Mouse (Mus musculus) heart, postnatal 0 days (tissue): ENCODE measurements around the gene Gm42742.
A peak's percentile ranks its signal among the peaks of the same experiment; 100 is the strongest.

Source experiments
- CTCF ChIP-seq: IDR thresholded peaks from 2 replicates; pipeline ENCODE4 v1.5.1; 2016; ENCODE audit warnings: antibody characterized with exemption, control low read depth, low read depth
- EP300 ChIP-seq: IDR thresholded peaks from 2 replicates; pipeline ENCODE4 v1.6.1; 2016; ENCODE audit warnings: antibody characterized with exemption, low read depth

DNA sequence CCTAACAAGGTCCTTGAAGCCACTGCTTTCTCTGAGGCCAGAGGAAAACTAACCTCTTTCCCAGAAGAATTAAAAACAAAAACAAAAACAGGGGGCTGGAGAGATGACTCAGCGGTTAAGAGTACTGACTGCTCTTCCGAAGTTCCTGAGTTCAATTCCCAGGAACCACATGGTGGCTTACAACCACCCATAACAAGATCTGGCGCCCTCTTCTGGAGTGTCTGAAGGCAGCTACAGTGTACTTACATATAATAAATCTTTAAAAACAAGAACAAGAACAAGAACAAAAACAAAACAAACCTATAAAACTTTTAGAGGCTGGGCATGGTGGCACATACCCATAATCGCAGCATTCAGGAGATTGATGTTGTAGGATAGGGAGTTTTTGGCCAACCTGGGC lies 24.4 kb downstream of the Gm42742 start:
- peak; percentile 6; the same call in 1 of the 2 replicates for TF ChIP-seq CTCF
- TF ChIP-seq EP300, result no peak
